Mouse (Mus musculus) ES-CJ7 (cell line): Measurements from ENCODE around the gene Fdx1l.
"Not testable (repeated sequence)": the region's sequence is repeated elsewhere in the genome, so short reads cannot be mapped to it uniquely, and the experiment has no call there.

Experiments used
- DNase-seq: peaks from one replicate; pipeline ENCODE4 v3.0.0; 2011; ENCODE audit warnings: low read depth, low spot score

Fdx1l gene

DNA sequence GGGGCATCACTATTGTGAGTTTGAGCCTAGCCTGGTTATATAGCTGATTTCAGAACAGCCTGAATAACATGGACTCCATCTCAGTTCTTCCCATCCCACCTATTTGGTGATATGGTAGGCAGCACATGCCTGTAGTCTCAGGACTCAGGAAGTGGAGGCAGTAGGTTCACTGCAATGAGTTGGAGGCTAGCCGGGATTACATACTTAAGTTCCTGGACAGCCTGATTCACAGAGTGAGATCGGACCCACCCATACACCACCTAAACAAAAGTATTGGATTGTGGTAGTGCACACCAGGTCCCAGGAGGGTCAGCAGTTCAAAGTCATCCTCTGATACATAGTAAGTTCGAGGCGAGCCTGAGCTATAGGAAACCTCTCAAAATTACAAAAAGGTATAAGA is 773 bp downstream of the Fdx1l start:
- DNase-seq, result peak; percentile 57

DNA sequence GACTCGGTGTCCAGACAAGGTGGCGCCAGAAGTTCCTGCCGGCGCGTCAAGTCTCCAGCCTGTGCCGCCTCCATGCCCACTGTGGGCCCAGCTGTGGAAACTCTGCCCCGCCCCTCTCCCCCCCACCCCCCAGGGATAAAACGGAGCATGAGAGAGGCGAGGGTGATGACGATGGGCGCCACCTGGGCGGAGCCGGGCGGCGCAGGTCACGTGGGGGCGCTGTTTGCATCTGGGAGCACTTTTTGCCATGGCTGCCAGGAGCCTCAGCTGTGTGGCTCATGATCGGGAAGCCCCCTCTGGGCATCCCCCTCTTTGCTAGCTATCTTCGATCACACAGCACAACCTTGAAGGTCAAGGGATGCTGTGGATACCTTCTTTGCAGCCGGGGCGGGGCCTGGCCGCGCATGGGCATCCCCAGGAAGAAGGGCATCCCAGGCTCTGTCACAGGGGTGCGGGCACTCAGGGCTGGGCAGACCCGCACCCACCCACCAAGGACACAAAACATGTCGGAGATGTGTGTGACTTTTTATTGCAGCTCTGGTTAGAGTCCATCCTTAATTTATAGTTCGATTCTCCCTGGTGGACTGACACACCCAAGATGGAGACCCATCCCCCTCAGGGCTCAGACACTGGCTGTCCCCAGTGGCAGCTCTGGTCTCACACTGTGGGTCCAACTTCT is 6.3 kb downstream of the Fdx1l start, which contains the start of gene Zglp1:
Zglp1 (minus strand) TSS at position 88 of the 679 bp plus-strand sequence.
- DNase-seq, result no peak

DNA sequence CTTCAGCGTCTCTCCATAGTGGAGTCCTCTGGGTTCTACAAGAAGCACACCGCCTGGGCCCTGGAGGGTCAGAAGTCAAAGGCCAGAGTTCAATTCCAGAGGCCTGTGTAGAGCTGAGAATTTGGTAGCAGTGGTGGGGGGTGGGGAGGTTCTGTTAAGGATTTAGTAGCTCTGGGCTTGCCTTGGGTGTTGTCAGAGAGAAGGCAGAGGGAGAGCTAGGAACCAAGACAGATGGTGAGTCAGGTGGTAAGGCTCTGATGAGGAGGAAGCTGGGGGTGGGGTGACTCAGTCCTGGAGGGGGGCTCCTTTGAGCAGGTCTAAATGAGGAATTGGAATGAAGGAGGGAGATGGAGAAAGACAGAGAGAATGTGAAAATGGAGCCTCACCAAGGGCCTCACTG is 10.5 kb downstream of the Fdx1l start:
- DNase-seq, result no peak

DNA sequence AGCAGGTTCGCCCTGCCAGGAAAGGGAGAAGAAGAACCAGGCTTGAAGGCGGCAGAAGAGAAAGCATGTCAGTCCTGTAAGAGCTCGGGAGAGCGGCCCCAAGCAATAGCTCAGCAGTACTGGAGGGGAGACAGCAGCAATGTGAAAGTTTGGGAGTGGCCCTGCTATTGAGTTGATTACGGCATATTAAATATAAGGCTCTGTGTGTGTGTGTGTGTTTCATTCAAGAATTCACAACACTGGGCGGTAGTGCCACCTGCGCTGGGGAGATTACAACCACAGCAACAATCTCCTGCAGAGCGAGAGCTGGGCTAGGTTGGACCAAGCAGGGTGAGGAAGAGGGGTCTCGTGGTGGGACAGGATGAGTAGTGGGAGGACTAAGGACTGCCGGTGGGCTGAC is 21.8 kb downstream of the Fdx1l start:
- no peak for DNase-seq

DNA sequence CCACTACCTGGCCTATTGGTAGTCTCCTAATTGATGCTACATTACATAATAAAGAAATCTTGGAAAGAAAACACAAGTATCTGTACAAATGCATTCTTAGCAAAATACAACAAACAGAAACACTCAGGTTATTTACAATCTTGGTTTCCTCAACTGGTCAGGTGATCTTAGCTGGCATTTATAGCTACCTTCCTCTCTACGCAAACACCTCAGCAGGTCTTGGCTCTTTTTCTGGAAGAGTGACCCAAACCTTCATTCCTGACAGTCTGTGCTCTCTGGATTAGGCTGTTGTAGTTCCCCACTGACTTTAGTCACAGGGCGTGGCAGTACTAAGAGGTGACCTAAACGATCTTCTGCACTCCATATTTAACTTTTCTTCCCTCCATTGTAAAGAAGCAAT is 28.2 kb downstream of the Fdx1l start:
- no peak for DNase-seq

DNA sequence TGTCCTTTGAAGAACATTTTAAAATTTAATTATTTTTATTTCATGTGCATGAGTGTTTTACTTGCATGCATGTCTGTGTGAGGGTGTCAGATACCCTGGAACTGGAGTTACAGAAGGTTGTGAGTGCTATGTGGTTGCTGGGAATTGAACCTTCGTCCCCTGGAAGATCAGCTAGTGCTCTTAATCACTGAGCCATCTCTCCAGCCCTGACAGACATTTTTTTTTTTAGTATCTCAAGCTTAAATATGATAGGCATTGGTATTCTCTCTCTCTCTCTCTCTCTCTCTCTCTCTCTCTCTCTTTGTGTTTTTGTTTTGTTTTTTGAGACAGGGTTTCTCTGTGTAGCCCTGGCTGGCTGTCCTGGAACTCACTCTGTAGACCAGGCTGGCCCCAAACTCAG is 28.6 kb downstream of the Fdx1l start:
- not testable (repeated sequence) for DNase-seq

DNA sequence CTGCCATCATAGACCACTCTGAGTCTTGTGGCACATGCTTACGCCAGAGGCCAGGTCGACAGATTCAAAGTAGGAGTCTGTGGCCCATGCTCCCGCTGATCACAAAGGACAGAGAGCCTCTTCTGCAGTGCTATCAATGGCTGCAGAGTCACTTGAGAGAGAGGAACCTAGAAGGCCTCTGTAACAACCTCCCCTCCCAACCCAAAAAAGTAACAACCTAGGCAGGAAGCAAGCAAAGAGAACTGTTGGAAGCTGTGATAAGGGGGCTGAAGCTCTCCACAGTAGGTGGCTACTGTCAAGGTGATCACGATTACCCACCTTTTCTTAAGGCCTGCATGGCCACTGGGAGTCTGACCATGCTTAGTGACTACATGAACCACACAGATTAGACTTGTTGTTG is 29.9 kb downstream of the Fdx1l start:
- no peak for DNase-seq

DNA sequence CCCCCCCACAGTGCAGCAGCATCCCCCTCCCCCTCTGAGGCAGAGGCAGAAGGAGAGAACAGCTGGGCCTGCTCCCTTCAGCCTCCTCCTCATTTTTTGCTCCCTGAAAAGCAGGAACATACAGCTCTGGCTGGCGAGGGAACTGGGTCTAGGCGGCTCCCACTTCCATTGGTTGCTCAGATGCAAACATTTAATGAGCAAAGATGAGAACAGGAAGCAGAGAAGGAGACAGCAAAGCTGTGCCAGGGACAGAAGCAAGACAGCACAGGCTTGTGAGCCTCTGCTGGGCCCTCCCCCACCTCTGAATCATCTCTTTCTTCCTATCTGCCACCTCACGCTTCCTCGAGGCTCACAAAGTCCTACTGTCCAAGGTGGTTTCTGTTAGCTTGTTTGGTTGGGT is 32.1 kb downstream of the Fdx1l start:
- DNase-seq, result no peak

DNA sequence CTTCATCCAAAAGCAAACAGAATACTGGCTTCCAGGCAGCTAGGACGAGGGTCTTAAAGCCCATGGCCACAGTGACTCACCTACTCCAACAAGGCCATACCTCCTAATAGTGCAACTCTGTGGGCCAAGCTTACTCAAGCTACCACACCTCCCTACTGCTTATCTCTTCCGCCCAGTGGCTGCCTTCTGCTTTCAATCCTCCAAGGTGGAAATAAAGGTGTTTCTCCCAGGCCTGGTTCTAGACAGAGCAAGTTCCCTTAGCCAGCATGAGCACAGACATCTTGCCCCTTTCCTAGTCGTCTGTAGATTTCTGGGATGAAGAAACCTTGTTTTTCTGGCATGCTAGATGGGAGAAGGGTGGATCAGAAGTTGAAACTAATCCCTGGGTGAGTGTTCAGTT is 33.6 kb downstream of the Fdx1l start:
- no peak for DNase-seq

DNA sequence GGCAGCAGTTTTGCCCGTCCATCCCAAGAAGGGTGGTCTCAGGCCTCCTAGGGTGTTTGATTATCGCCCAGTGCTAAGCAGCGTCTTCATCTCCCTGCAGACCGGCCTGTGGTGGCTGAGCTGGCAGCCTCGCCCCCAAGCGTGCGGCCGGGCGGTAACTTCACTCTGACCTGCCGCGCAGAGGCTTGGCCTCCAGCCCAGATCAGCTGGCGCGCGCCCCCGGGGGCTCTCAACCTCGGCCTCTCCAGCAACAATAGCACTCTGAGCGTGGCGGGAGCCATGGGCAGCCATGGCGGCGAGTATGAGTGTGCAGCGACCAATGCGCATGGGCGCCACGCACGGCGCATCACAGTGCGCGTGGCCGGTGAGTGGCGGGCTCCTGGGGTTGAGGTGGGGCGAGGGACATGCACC is 35.9 kb downstream of the Fdx1l start:
- DNase-seq, result no peak

DNA sequence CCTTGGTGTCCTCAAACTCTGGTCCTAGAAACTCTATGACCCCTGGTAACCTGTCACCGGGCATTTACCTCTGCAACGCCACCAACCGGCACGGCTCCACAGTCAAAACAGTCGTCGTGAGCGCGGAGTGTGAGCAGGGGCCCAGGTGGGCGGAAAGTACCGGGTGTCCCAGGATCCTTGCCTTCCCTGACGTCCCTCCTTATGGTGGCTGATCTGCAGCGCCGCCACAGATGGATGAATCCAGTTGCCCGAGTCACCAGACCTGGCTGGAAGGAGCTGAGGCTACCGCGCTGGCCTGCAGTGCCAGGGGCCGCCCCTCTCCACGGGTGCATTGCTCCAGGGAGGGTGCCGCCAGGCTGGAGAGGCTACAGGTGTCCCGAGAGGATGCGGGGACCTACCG is 36.7 kb downstream of the Fdx1l start:
- no peak for DNase-seq

DNA sequence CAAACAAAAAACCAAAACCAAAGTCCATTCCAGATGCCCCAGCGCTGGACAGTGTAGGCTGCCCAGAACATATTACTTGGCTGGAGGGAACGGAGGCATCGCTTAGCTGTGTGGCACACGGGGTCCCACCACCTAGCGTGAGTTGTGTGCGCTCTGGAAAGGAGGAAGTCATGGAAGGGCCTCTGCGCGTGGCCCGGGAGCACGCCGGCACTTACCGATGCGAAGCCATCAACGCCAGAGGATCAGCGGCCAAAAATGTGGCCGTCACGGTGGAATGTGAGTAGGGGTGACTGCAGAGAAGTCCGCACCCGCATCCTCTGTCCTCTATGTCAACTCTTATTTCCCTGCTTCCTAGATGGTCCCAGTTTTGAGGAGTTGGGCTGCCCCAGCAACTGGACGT is 37.3 kb downstream of the Fdx1l start:
- no peak for DNase-seq

DNA sequence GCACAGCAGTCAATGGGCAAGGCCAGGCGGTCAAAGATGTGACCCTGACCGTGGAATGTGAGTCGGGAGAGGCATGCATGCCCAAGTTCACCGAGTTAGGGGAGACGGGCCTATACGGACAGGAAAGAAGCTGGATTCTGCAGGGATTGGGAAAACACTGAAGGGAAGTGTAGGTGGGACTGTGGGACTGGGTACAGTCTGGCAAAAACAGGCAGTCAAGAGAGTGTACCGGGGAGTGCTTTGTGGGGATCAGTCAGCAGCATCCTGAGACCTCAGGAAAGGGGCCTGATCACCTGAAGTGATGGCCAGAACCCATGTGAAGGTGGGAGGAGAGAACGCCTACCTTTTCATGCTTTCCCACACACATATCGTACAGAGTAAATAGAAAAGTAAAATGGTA is 37.8 kb downstream of the Fdx1l start:
- DNase-seq, result no peak

DNA sequence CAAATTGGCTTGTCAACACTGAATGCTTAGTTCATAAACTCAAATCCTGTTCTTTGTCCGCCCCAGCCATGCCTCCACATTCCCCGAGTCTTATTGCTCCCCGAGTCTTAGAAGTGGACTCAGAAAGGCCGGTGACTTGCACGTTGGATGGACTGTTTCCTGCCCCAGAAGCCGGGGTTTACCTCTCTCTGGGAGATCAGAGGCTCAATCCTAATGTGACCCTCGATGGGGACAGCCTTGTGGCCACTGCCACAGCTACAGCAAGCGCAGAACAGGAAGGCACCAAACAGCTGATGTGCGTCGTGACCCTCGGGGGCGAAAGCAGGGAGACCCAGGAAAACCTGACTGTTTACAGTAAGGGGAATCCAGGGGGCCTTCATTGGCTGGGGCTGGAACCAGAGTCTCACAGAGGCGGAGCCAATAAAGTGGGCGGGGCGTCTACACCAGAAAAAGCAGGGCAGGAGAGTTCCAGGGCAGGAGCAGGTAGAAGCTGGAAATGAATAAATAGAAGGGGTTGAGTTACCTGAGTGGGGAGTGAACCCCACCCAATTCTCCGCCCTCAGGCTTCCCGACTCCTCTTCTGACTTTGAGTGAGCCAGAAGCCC is 38.8 kb downstream of the Fdx1l start:
- peak; percentile 75 for DNase-seq

DNA sequence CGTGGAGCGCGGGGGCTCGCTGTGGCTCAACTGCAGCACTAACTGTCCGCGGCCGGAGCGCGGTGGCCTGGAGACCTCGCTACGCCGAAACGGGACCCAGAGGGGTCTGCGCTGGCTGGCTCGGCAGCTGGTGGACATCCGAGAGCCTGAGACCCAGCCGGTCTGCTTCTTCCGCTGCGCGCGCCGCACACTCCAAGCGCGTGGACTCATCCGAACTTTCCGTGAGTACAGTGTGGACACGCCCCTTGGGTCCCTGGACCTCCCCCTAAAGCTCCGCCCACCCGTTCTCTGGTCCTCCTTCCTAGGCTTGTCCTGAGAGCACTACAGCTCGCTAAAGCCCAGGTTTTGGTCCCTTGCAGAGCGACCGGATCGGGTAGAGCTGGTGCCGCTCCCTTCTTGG is 40.3 kb downstream of the Fdx1l start:
- peak; percentile 92 for DNase-seq

DNA sequence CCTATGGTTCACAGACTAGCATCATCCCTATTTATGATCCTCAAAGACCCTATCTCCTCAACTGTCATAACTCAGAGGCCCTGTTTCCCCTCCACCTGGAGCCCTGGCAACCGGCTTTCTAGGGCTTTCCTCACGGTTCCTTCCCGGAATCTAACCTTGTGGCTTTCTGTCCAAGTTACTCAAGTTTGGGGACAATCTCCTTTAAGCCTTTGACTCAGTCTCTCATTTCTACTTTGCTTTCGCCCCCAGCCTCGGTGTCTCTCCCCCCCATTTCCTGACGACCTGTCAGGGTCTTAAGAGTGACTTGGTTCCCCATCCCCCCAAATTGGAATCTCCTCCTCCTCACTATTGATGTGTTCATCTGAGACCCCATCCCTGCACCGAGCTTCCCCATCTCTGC is 40.9 kb downstream of the Fdx1l start:
- DNase-seq, result no peak

DNA sequence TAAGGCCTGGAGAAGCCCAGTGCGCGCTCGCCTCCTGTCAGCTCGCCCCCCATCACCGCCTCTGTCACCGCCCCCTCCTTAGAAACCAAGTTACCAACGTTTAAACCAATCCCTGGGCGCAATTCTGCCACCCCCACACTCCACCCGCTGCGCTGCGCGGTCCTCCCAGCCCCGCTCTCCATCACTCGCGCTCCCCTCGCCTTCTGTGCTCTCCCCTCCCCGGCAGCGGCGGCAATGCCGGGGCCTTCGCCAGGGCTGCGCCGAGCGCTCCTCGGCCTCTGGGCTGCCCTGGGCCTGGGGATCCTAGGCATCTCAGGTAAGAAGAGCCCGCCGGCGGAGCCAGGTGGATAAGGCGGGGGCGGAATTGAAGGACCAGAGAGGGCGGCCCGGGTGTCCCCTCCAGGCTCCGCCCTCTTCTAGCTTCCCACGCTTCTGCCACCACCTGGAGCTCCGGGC is 41.5 kb downstream of the Fdx1l start, which contains the start of gene Icam5:
Icam5 (plus strand) TSS at position 178 of the 456 bp plus-strand sequence.
- no peak for DNase-seq

DNA sequence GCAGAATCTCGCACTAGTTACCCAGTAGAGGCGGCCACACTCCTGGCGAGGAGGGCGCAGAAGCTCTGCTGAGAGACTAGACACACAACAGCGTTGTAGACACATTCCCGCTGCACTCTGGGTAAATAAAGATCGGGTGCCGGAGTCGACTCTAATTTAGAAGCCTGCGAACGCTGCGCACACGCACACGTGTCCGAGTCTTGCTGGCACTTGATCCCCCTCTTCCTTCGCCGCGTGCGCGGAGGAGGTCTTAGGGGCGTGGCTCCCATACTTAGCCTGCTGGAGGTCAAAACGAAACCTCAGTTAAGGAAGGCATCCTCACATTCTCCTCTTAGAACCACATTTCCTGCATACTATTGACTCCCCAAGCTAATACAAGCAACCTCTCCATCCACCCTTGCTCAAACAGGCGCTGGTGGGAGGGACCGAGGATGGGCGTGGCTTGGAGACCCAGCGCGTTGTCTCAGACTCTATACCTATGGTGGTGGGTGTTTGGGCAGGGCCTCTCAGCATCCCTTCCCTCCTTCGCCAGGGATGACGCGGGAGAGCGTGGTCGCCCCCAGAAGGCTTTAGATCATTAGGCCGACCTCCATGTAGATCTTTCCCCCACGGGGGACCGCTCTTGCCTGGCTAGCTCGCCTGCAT is 42.0 kb downstream of the Fdx1l start:
- DNase-seq, result peak; percentile 79

DNA sequence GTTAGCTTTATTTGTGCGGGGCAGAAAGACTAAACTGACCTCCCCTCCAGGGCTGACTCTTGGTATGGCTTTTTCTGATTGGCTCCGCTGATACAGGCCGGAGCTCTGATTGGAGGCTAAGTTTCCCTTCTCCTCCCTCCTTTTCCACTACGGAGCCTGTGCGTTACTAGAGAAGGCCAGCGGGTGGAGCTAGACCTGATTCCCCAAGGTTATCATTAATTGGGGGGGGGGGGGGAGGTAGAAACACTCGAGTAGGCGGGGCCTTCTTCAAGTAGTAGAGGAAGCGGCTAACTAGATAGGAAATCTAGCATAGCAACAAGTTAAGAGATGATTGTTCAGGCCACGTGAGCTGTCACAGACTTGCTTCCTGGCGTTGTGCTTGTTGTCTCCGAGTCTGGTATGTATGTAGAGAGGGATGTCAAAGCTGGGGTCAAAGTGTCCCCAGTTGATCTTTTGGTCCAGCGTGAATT is 42.6 kb downstream of the Fdx1l start:
- peak; percentile 95 for DNase-seq

DNA sequence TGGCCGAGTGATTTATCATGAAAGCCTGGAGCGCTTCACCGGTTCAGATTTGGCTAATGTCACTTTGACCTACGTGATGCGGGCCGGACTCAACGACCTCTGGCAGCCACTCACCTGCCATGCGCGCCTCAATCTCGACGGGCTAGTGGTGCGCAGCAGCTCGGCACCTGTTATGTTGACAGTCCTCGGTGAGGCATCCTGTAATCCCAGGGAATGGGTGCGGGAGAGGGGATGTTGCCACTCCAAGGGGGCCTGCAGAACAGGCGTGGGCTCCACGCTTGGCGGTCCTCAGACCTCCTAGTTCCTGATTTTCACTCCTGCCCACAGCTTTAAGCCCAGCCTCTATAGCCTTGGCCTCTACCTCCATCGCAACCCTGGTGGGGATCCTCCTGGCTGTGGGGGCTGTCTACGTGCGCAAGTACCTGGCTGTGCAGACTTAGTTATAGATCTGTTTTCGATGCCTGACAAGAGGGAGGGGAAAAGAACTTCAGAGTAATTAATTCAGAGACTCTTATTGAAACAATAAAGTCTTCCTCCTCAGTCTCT is 43.3 kb downstream of the Fdx1l start:
- DNase-seq, result no peak

DNA sequence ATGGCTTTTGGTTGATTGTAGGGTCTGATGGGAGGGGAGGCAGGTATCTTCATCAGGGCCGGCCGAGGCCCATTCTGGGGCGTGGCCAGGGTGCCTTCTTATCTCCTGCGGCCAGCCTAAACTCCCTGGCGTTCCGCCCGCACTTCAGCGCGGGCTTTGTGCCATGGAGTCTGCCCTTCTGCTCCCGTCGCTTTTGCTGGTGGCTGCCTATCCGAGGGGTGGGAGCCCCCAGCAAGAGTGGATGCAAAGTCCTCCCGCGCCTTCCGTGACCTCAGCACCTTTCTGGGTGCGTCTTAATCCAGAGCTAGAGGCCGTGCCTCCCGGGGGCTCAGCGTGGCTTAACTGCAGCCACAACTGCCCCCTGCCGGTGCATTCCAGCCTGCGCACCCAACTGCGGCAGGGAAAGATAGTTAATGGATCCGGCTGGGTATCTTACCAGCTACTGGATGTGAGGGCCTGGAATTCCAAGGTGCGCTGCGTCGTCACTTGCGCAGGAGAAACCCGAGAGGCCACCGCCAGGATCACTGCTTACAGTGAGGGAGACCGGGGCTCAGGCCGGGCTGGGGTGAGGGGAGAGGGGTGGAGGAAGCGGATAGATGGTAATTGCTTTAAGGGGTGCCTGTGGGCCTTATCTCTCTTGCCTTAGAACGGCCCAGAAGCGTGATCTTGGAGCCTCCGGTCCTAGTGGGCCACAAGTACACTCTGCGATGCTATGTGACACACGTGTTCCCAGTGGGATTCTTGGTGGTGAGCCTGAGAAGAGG is 43.9 kb downstream of the Fdx1l start, which contains the start of gene Icam4:
Icam4 (plus strand) TSS at position 83 of the 764 bp plus-strand sequence.
- DNase-seq, result peak; percentile 86
